Mouse (Mus musculus) neural tube, embryonic 12.5 days (tissue): ENCODE results near the gene Fnbp4. TPM values are rescaled to one million over a fixed set of nuclear protein-coding genes. Genes with fewer than 3 reads are reported as not detected.

Experiments
- polyA plus RNA-seq: library from polyadenylated mRNA; unstranded; fragments of >200 nt; fragmentation: Nextera tagmentation; extraction: Ambion mirVana; gene quantifications from 2 replicates; pipeline ENCODE4 v1.2.1, GENCODE M21; 2016

The Fnbp4 gene
- polyA plus RNA-seq, 1 experiment from 2014 or later: 134 TPM

Other genes with a start within 250 kb of the Fnbp4 start
- 3.7 and 4.0 TPM in 2 replicates for gene Ptprj, start 164.7 kb upstream of the Fnbp4 start, polyA plus RNA-seq
- 41.9 and 44.4 TPM in 2 replicates for gene Nup160, start 68.2 kb upstream of the Fnbp4 start, polyA plus RNA-seq
- 0.22 and 0.28 TPM in 2 replicates for gene Agbl2, start 37.4 kb downstream of the Fnbp4 start, polyA plus RNA-seq
- gene Mtch2, start 101.8 kb downstream of the Fnbp4 start, polyA plus RNA-seq: 216 and 237 TPM in 2 replicates
- 62.3 and 74.0 TPM in 2 replicates for gene C1qtnf4, start 140.5 kb downstream of the Fnbp4 start, polyA plus RNA-seq
- gene Kbtbd4, start 159.4 kb downstream of the Fnbp4 start, polyA plus RNA-seq: 46.8 and 48.2 TPM in 2 replicates
- 195 and 205 TPM in 2 replicates for gene Ndufs3, start 159.5 kb downstream of the Fnbp4 start, polyA plus RNA-seq
- 143 and 146 TPM in 2 replicates for gene Celf1, start 195.0 kb downstream of the Fnbp4 start, polyA plus RNA-seq